Mouse (Mus musculus) megakaryocyte, adult 5-6 weeks (primary cell): ENCODE measurements at regions not wholly inside any gene's neighbourhood (a gene's known extent, or its start where the extent isn't known, plus 50 kb on each side); places are given as distances from the start of the nearest gene placed in this dataset.

Source experiments
- ATAC-seq: 2 replicates; pipeline ENCODE4 v1.8.0; 2016; ENCODE audit warnings: mild to moderate bottlenecking, inconsistent platforms; ENCODE audit not compliant: poor library complexity, severe bottlenecking

DNA sequence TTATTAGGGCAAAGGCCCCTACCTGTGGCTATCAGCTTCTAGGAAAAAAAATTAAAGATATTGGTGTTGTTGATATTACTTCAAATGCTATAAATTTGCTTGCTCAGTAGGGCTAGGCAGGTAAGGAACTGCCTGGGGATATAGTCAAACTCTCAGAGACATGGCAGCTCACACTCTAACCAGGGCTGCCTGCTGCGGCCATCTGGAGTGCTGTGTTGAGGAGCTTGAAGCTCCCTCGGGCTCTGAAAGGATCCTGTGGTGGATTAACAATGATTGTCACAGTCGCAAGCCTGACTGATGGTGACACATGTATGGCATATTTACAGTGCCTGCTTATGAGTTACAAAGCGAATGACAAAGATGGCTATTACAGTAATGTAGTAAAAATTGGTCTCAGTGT is 64.2 kb upstream of the Camk1g start:
- ATAC-seq, result no peak

- no peak for ATAC-seq
These were observed 63.5 kb upstream of the Camk1g start for GRCm38 (mm10) chr1:193433493-193434021.

GRCm38 (mm10) chr1:193430231-193430630 is 60.1 kb upstream of the Camk1g start:
- ATAC-seq, result no peak

DNA sequence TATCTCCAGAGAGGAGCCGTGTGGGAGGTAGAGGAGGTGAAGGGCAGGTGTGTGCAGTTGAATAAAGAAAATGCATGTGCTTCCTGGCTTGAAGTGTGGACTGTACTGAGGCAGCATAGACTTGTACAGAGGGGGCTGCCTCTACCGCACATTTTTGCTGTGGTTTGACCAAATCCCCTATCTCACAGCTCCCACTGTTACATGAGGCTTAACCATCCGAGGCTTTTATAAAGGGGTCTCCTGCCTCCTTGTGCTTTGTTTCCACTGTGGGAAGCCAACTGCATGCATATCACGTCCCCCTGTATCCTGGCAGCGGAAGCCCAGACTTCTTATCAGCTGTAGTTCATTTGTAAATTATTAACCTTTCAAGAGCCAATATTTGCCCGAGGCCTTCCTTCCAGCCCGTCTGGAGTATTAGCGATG is 53.6 kb upstream of the Camk1g start:
- ATAC-seq, result no peak

DNA sequence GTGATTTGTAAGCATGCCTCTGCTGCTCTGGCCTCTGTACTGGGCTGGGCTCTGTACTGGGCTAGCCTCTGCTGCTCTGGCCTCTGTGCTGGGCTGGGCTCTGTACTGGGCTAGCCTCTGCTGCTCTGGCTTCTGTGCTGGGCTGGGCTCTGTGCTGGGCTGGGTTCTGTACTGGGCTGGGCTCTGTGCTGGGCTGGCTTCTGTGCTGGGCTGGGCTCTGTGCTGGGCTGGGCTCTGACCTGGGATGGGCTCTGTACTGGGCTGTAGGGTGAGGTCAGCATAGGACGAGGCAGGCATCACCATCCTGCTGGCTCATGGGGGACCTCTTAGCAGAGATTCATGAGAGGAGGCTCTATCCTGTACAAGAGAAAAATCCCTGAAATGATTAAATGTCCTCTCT is 52.8 kb upstream of the Camk1g start:
- no peak for ATAC-seq

DNA sequence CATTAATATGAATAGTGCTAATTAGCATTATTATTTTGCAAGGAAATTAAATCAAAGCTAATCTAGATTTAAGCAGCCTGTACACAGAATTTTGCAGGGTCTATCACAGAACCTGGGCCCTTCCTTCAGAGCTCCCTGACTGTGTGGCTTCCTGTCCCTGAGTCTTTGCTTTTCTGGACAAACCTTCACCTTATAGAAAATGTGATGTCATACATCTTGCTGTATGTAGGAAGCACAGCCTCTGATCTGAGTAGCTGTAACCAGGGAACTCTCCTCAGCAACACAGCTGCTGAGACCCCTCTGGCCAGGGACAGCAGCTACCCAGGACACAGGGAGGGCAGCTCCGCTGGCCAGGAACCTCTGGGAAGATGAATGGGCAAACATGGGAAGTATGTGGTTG is 51.7 kb upstream of the Camk1g start:
- no peak for ATAC-seq

DNA sequence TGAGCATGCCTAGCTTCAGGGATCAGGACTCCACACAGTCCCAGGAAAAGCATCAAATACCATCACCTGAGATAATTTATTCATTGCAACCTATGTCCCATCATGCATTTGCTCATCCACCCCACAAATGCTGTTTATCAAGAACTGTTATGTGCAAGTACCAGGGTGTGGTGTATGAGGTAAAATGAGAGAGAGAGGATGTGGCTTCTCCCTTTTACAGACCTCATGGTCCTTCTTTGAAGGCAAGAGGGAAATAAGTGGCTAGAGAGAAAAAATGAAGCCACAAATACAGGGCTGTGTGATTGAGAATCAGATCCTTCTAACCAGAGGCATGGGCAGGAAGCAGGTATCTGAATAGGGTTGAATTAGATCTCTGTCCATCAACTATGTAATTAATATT is 51.3 kb upstream of the Camk1g start:
- 0 out of 2 replicates have a peak, but pooled peaks have one; percentile 39 for ATAC-seq
